Mouse (Mus musculus) brain, embryonic 14.5 days (tissue): Measurements from ENCODE around the gene Zscan25. TPM values are rescaled to one million over a fixed set of nuclear protein-coding genes. Genes with fewer than 3 reads are reported as not detected.
"Not testable (repeated sequence)": the region's sequence is repeated elsewhere in the genome, so short reads cannot be mapped to it uniquely, and the experiment has no call there.

ENCODE experiments used
- DNase-seq: peaks from one replicate; pipeline ENCODE4 v3.0.0-alpha.2; 2011; ENCODE audit warnings: low read depth
- CTCF ChIP-seq: fragments of 200-500 bp; IDR thresholded peaks from 2 replicates; pipeline ENCODE4 v1.5.1; 2012; ENCODE audit warnings: inconsistent platforms, mild to moderate bottlenecking, moderate library complexity, borderline replicate concordance; ENCODE audit not compliant: insufficient read depth, insufficient read length; ENCODE audit errors: extremely low read depth
- POLR2A ChIP-seq: fragments of 200-500 bp; IDR thresholded peaks from 2 replicates; pipeline ENCODE4 v1.6.1; 2012; ENCODE audit warnings: mild to moderate bottlenecking, inconsistent platforms, borderline replicate concordance; ENCODE audit not compliant: poor library complexity, insufficient read depth, insufficient read length, severe bottlenecking; ENCODE audit errors: extremely low read depth
- polyA plus RNA-seq: library from polyadenylated mRNA; depleted of rRNA; stranded (reverse); fragments of >200 nt; gene quantifications from 2 replicates; pipeline ENCODE4 v1.2.3, GENCODE M21; 2012; rRNA removed

Zscan25 gene
- 20.4 and 21.4 TPM in 2 replicates for polyA plus RNA-seq

GRCm38 (mm10) chr5:145280371-145281143 lies at the start of gene Zscan25:
Zscan25 (plus strand) TSS chr5:145280500.
- TF ChIP-seq CTCF (no peak), POLR2A (peak; percentile 93)
- DNase-seq, result peak; percentile 98

- TF ChIP-seq POLR2A (no peak), CTCF (no peak)
- DNase-seq, result no peak
Measured at GRCm38 (mm10) chr5:145230641-145231040, 49.7 kb upstream of the Zscan25 start.

- no peak for TF ChIP-seq CTCF
- TF ChIP-seq POLR2A, result peak; percentile 88; the same call in 1 of the 2 replicates
- DNase-seq, result peak; percentile 98
Measured at GRCm38 (mm10) chr5:145231367-145231871, 48.9 kb upstream of the Zscan25 start, which contains the start of gene Zfp655. Zfp655 (plus strand) TSS chr5:145231715.

- peak; percentile 35 for DNase-seq
- TF ChIP-seq CTCF (no peak), POLR2A (no peak)
Measured at GRCm38 (mm10) chr5:145231893-145232411, 48.3 kb upstream of the Zscan25 start.

GRCm38 (mm10) chr5:145234636-145235035 lies 45.7 kb upstream of the Zscan25 start:
- DNase-seq, result peak; percentile 51
- TF ChIP-seq CTCF (peak; percentile 55; the same call in 1 of the 2 replicates), POLR2A (no peak)

GRCm38 (mm10) chr5:145249520-145249919 lies 30.8 kb upstream of the Zscan25 start:
- TF ChIP-seq CTCF, result no peak
- no peak for TF ChIP-seq POLR2A
- DNase-seq, result no peak

- not testable (repeated sequence) for DNase-seq
Measured at GRCm38 (mm10) chr5:145273568-145273967, 6.7 kb upstream of the Zscan25 start.

- no peak for TF ChIP-seq POLR2A
- TF ChIP-seq CTCF, result no peak
- DNase-seq, result no peak
Measured at GRCm38 (mm10) chr5:145279948-145280347, 352 bp upstream of the Zscan25 start.

GRCm38 (mm10) chr5:145288382-145288781 lies 8.1 kb downstream of the Zscan25 start:
- no peak for DNase-seq
- TF ChIP-seq CTCF (no peak), POLR2A (no peak)

- TF ChIP-seq POLR2A (no peak), CTCF (no peak)
- no peak for DNase-seq
Measured at GRCm38 (mm10) chr5:145290697-145291096, 10.4 kb downstream of the Zscan25 start.

- DNase-seq, result no peak
- TF ChIP-seq POLR2A (no peak), CTCF (no peak)
Measured at GRCm38 (mm10) chr5:145292398-145292797, 12.1 kb downstream of the Zscan25 start.

- DNase-seq, result no peak
- no peak for TF ChIP-seq POLR2A
- TF ChIP-seq CTCF, result no peak
Measured at GRCm38 (mm10) chr5:145300469-145300868, 20.2 kb downstream of the Zscan25 start.

- not testable (repeated sequence) for DNase-seq
Measured at GRCm38 (mm10) chr5:145301796-145302195, 21.5 kb downstream of the Zscan25 start.
